Mouse (Mus musculus) mature B cell (primary cell): ENCODE data around the gene Olfr656.

Experiments used
- in situ Hi-C: fragments of 300-500 bp; cut with MboI; formaldehyde crosslinking; loops from 2 replicates; pipeline ENCODE4 v1.14.3; 2019

Olfr656 gene

DNA sequence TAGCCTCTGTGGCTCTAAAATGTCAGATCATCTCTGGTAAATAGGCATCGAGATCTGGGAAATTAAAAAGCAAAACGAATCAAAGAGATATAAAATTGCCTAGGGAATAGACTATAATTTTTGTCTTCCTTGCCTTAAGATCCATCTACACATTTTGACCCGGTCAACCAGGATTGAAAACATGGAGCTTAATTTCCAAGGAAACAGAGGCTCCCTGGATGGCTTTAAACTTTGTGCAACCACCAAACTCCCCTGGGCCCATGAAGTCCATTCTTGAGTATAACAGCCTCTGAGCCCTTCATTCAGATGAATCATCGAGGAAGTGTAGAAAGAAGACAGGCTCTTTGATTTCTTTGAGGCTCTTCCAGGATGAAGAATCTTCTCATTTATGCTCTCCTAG lies at the start of gene Olfr656:
TSS of gene Olfr656 (plus strand) at position 301 of the 400 bp plus-strand sequence.
- in situ Hi-C loops, result loop anchor here (25.0 kb wide), 1 partner anchor 426 kb away; the partner anchor contains the start of genes Olfr648 and Olfr649

DNA sequence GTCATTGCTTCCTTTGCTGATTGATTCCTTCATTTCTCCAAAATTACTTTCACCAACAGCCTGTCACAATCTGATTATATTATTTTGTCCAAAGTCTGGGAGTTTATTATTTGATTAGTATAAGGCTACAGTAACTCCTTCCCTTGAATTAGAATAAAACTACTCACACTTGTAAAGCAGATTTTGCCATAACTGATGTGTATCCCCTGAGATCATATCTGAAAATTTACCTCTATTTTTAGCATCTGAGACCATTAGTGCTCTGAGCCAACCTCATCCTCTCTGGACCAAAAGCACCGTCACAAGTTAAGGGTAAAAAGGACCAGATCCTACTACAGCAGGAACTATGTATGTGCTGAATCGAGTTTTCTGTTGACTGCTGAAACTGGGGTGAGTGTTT lies 36.7 kb upstream of the Olfr656 start, which contains the start of gene Olfr653:
TSS of gene Olfr653 (plus strand) at position 301 of the 400 bp plus-strand sequence.
- in situ Hi-C loops, result no loop called here

DNA sequence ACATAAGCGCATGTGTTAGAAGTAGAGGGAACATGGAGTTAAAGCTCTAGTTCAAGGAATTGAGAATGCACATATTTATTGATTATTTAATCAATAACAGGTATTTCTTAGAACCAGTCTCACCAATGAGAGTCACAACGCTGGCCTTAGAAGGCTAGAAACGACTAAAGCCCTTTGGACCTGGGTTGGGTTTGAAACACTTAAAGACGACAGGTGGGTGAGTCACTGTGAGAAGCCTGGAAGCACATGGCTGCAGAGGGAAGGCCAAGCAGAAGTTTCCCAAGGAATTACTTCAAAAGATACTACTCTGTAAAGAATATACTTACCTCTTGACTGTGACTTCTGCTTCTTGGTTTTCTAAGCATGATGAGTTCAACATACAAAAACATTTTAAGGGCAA lies 32.9 kb upstream of the Olfr656 start:
- in situ Hi-C loops, result no loop called here

DNA sequence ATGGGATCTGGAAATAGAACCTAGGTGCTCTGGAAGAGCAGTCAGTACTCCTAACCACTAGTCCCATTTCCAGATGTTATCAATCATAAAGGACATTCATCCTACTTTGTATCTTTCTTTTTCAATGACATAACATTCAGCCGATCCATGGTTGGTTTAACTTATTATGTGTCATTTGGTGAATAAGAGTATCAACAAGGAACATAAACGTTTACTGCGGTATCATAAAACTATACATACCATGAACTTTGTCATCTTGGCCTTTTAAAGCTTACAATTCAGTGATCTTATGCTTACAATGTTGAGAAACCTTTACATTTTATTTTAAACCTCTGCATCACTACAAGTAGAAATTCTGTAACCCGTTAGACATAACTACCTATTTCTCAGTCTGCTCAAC lies 32.3 kb upstream of the Olfr656 start:
- in situ Hi-C loops, result no loop called here

DNA sequence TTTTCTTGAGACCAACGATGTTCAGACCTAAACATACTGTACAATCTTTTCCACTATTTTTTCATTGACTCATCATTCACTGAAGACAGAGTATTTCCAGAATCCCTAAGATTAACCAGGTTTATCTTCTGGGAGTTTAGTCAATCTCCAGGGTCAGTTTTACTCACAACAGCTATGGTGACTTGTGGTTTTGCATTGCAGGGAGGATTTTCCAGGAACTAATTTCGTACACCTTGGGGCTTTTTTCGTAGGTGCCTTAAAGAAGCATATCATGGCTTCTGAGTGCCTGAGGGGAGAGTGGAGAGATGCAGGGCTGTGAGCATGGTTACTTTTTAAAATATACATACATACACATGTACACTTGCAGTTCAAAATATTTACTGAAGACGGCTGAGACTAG lies 27.0 kb upstream of the Olfr656 start, which contains the start of gene Olfr654:
TSS of gene Olfr654 (plus strand) at position 301 of the 400 bp plus-strand sequence.
- in situ Hi-C loops, result no loop called here

DNA sequence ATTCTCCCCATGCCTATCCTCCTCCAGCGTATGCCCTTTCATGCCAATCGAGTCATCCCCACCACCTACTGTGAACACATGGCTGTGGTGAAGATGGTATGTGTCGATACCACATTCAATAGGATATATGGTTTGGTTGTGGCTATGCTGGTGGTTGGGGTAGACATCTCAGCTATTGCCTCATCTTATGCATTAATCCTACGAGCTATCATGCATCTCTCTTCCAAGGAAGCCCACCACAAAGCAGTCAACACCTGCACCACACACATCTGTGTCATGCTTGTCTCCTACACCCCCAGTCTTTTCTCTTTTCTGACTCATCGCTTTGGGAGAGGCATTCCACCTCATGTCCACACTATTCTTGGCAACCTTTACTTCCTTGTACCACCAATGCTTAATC lies 25.5 kb upstream of the Olfr656 start:
- in situ Hi-C loops, result no loop called here

DNA sequence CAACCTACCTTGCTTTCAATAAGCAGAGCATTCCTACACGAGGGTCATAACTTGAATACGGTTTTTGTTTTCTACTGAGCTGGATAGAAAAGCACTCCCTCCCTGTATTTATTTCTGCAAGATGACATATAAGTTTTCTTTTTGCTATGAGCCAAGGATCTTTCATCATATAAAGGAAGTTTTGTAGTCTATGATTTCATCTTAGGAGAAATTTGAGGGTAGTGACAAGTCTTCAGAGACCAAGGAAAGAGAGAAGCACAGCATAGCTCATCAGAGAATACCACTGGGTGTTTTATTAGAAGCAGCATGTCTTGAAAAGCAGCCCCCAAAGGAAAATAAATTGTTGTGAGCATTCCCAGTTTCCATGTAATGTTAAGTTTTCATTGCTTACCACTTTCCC lies 12.1 kb upstream of the Olfr656 start, which contains the start of gene Olfr655:
TSS of gene Olfr655 (minus strand) at position 101 of the 400 bp plus-strand sequence.
- in situ Hi-C loops, result loop anchor here (25.0 kb wide), 1 partner anchor 414 kb away; the partner anchor contains the start of genes Olfr648 and Olfr649

DNA sequence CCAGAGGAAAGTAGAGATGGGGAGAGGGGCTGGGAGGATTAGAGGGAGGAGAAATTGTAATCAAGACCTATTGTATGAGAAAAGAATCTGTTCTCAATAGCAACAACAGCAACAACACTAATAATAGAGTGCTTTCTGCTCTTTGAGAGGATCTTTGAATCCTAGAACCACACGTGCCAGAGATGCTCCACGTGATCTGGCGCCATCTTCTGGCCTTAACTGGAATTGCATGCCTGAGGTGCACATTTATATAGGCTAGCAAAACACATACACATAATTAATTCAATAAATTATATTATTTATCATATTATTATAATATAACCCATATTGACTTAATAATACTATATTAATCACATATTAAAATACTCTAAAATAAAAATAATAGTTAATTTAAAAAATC lies 10.6 kb upstream of the Olfr656 start:
- in situ Hi-C loops, result loop anchor here (25.0 kb wide), 1 partner anchor 416 kb away; the partner anchor contains the start of genes Olfr648 and Olfr649

DNA sequence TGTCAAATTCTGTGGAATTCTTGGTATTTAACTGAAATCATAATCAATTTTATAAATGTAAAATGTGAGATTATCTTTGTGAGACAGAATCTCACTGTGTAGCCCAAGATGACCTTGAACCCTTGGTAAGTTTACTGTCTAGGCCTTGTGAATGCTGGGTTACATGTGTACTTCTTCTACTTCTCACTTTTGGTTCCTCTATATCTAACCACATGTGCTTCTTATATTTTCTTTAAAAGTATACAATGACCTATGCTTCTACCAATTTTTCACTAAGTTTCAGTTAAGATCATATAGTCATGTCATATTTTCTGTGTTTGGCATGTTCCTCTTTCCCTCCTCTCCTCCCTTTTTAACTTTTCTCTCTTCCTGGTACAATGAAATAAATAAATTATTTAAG lies 9.0 kb upstream of the Olfr656 start:
- in situ Hi-C loops, result loop anchor here (25.0 kb wide), 1 partner anchor 417 kb away; the partner anchor contains the start of genes Olfr648 and Olfr649

DNA sequence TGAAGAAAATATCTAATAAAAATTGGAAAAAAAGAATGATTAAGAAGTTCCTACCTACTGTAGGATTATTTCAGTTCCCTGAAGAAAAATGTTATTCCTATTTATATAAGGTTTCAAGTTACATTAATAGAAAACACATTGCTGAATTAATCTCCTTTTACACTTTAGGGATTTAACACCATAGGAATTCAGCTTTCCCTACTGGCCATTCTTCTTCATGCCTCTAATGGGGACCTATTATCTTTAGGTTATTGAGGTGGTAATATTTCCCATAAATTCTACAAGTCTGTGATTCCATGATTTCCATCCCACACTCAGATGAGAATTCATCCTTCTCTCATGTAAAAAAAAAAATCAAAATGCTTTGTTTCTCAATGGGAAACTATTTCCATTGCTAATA lies 10.7 kb downstream of the Olfr656 start, which contains the start of gene Olfr657:
TSS of gene Olfr657 (plus strand) at position 301 of the 400 bp plus-strand sequence.
- in situ Hi-C loops, result loop anchor here (25.0 kb wide), 1 partner anchor 437 kb away; the partner anchor contains the start of genes Olfr648 and Olfr649

DNA sequence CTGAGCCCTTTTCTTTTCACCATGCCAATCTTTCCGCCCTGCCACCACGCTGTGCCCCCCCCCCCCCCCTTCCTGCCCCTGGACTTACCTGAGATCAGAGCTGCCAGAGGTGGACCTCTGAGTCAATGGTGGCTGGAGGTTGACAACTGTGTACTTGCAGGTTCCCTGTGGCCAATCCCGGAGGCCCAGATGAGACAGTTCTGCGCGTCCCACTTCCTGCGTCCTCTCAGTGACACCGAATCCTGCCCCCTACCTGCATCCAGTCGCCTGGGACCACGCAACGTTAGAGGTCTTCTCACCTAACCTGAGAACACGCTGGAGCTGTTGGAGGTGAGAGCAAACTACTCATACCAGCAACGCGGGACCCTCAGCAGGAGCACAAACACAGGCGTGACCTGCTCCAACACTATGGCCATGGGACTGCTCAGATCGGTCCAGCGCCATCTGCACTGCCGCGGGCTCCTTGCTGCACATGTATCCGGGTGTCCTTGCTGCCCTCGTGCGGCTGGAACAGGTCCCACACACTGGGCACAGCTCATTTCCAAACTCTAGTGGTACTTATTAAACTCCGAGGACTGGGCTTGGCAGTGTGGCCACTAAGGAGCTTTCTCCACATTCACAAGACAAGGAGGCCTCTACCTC lies 33.2 kb downstream of the Olfr656 start, which contains the start of gene Olfr658:
TSS of gene Olfr658 (minus strand) at position 465 of the 642 bp plus-strand sequence.
- in situ Hi-C loops, result no loop called here

DNA sequence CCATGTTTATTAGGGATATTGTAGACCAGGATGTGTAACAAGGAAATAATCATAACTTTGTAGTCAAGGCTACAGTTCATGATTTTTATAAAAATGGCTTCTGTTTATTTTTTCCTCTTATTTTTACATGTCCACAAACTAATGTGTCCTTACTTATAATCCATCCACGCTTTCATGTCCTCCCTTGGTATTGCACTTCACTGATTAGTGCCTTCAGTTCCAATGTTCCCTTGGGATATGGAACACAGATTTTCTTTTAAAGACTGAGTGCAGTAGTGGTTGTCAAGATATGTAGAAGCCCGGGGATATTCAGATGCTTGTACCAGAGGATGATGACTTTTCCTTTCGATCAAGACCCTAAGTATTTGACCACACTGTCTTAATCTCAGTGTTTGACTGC lies 52.7 kb downstream of the Olfr656 start, which contains the start of gene Olfr659:
TSS of gene Olfr659 (plus strand) at position 301 of the 400 bp plus-strand sequence.
- in situ Hi-C loops, result no loop called here
